Mouse (Mus musculus): ENCODE data around the gene AY358078.

- TF ChIP-seq CTCF (IDR thresholded peaks at IDR 0.05 in 2 of 3, conservative IDR thresholded peaks at IDR 0.05 in 1 of 3; ENCODE audit: control insufficient read depth in 1 of 3, insufficient read depth in 1 of 3, low read depth in 2 of 3, low read length in 3 of 3, poor library complexity in 1 of 3, severe bottlenecking in 1 of 3) (no peak), EP300 (IDR thresholded peaks at IDR 0.05; ENCODE audit: low read depth in 1 of 2, low read length in 2 of 2) (no peak), UBTF (IDR thresholded peaks at IDR 0.05; ENCODE audit: borderline replicate concordance, insufficient read depth, low read depth, low read length) (no peak), MYC (IDR thresholded peaks at IDR 0.05; ENCODE audit: low read depth, low read length) (no peak), USF2 (IDR thresholded peaks at IDR 0.05; ENCODE audit: borderline replicate concordance in 1 of 2, insufficient read depth in 1 of 2, low read depth in 1 of 2, low read length in 2 of 2) (no peak), NELFE (IDR thresholded peaks at IDR 0.05; ENCODE audit: low read depth, low read length) (no peak), MYB (IDR thresholded peaks at IDR 0.05; ENCODE audit: low read depth, low read length) (no peak), TAL1 (IDR thresholded peaks at IDR 0.05; ENCODE audit: low read length) (no peak), POLR2AphosphoS5 (IDR thresholded peaks at IDR 0.05; ENCODE audit: borderline replicate concordance, low read depth, low read length) (no peak), NRF1 (IDR thresholded peaks at IDR 0.05; ENCODE audit: insufficient read depth, low read depth, low read length, poor library complexity, severe bottlenecking) (no peak), JUND (IDR thresholded peaks at IDR 0.05; ENCODE audit: low read depth, low read length) (no peak), MAFK (IDR thresholded peaks at IDR 0.05; ENCODE audit: borderline replicate concordance, low read depth, low read length) (no peak)
Measured at GRCm38 (mm10) chr14:51871741-51872140, 71.9 kb downstream of the AY358078 start.
